Mouse (Mus musculus) lung, postnatal 0 days (tissue): ENCODE results near the gene Gpr152. TPM values are rescaled to one million over a fixed set of nuclear protein-coding genes. Genes with fewer than 3 reads are reported as not detected.
"Not testable (repeated sequence)": the region's sequence is repeated elsewhere in the genome, so short reads cannot be mapped to it uniquely, and the experiment has no call there.

ENCODE experiments used
- ATAC-seq: fragments of 200-750 bp; cut with Nextera tagmentation; 2 replicates; pipeline ENCODE4 v1.8.0; 2017; ENCODE audit warnings: moderate library complexity
- DNase-seq: peaks from one replicate; pipeline ENCODE4 v3.0.0-alpha.2; 2016; ENCODE audit warnings: low spot score
- H3K27ac ChIP-seq: fragments of 300-500 bp; sonication (generic); 2 replicates; pipeline ENCODE4 v1.5.1; 2014; ENCODE audit warnings: antibody characterized with exemption, mild to moderate bottlenecking, low read length, mixed read lengths
- H3K27me3 ChIP-seq: fragments of 300-500 bp; sonication (generic); replicated peaks from 2 replicates; pipeline ENCODE4 v1.6.1; 2014; ENCODE audit warnings: low read length, mixed read lengths; ENCODE audit not compliant: insufficient read depth
- H3K36me3 ChIP-seq: fragments of 300-500 bp; sonication (generic); 2 replicates; pipeline ENCODE4 v1.6.1; 2014; ENCODE audit warnings: low read length, mixed read lengths; ENCODE audit not compliant: insufficient read depth
- H3K4me1 ChIP-seq: fragments of 300-500 bp; sonication (generic); 2 replicates; pipeline ENCODE4 v1.6.1; 2014; ENCODE audit warnings: antibody characterized with exemption, low read depth, low read length, mixed read lengths; ENCODE audit not compliant: insufficient read depth
- H3K4me2 ChIP-seq: fragments of 300-500 bp; sonication (generic); replicated peaks from 2 replicates; pipeline ENCODE4 v1.6.1; 2014; ENCODE audit warnings: low read depth, mild to moderate bottlenecking, low read length, moderate library complexity, mixed read lengths
- H3K4me3 ChIP-seq: fragments of 300-500 bp; sonication (generic); 2 replicates; pipeline ENCODE4 v1.5.1; 2014; ENCODE audit warnings: low read depth, low read length
- H3K9ac ChIP-seq: fragments of 300-500 bp; sonication (generic); replicated peaks from 2 replicates; pipeline ENCODE4 v1.6.1; 2014; ENCODE audit warnings: low read depth, mild to moderate bottlenecking
- H3K9me3 ChIP-seq: fragments of 300-500 bp; sonication (generic); 2 replicates; pipeline ENCODE4 v1.6.1; 2016; ENCODE audit warnings: low read length, mixed read lengths
- CTCF ChIP-seq: IDR thresholded peaks from 2 replicates; pipeline ENCODE4 v1.5.1; 2016; ENCODE audit warnings: antibody characterized with exemption, mild to moderate bottlenecking
- EP300 ChIP-seq: IDR thresholded peaks from 2 replicates; pipeline ENCODE4 v1.6.1; 2016; ENCODE audit warnings: antibody characterized with exemption, mild to moderate bottlenecking, control low read depth
- WGBS: fragments of 180-500 bp; shearing (Covaris S2); extraction: QIAGEN DNeasy Blood & Tissue Kit; methylation state at CpG from one replicate; pipeline ENCODE4 v1.1.7; 2014; 5-methylcytosine and 5-hydroxymethylcytosine counted together
- polyA plus RNA-seq: library from polyadenylated mRNA; unstranded; fragments of >200 nt; fragmentation: Nextera tagmentation; extraction: Ambion mirVana; gene quantifications from 2 replicates; pipeline ENCODE4 v1.2.1, GENCODE M21; 2015

Gpr152 gene
- polyA plus RNA-seq, 1 experiment from 2014 or later: not detected

GRCm38 (mm10) chr19:4131075-4131474 is 8.5 kb upstream of the Gpr152 start:
- H3K36me3 ChIP-seq: peaks cover 23% of the 10 kb centered on the region; the same call in 1 of the 2 replicates
- H3K4me2 ChIP-seq: no peak overlapping the region
- no peak overlapping the region for H3K9ac ChIP-seq
- no peak for DNase-seq
- no peak overlapping the region for H3K27ac ChIP-seq
- H3K9me3 ChIP-seq: no peaks in the 10 kb centered on the region
- H3K4me1 ChIP-seq: peaks cover 5% of the 10 kb centered on the region
- 90% methylated on average over 5 of the region's 5 CpGs for WGBS
- no peak for ATAC-seq
- H3K4me3 ChIP-seq: no peak overlapping the region
- H3K27me3 ChIP-seq: no peaks in the 10 kb centered on the region
- TF ChIP-seq CTCF (no peak), EP300 (no peak)

DNA sequence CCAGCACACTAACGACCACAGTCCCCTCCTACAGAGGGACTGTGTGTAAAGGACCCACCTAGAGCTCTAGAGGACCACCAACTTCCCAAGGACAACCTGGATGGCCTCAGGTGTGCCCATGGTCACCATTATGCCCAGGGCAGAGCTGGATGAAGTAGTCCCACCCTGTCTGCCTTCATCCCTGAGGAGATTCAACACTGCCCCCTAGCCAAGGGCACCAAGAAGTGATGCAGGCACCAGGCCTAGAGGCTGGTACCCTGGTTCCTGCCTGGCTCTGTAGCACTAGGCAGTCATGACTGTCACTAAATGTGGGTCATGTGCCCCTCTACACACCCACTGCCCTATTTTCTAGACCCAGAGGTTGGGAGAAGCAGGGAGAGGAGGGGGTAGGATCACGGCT is 7.8 kb upstream of the Gpr152 start:
- TF ChIP-seq CTCF (peak; percentile 30; the same call in 1 of the 2 replicates), EP300 (no peak)
- Histone ChIP-seq H3K4me1 (peaks cover 3% of the 10 kb centered on the region), H3K4me2 (no peak overlapping the region), H3K27ac (no peak overlapping the region), H3K4me3 (no peak overlapping the region), H3K36me3 (peaks cover 23% of the 10 kb centered on the region; the same call in 1 of the 2 replicates), H3K9me3 (no peaks in the 10 kb centered on the region), H3K9ac (no peak overlapping the region), H3K27me3 (no peaks in the 10 kb centered on the region)
- no peak for DNase-seq
- WGBS: 87% methylated on average over 2 of the region's 2 CpGs
- ATAC-seq: no peak

- TF ChIP-seq EP300: no peak
- no peak for TF ChIP-seq CTCF
- ATAC-seq (no peak), DNase-seq (no peak)
- H3K4me2 ChIP-seq: no peak overlapping the region
- no peak overlapping the region for H3K9ac ChIP-seq
- no peaks in the 10 kb centered on the region for H3K9me3 ChIP-seq
- WGBS: 78% methylated on average over 4 of the region's 4 CpGs
- H3K36me3 ChIP-seq: peaks cover 17% of the 10 kb centered on the region; the same call in 1 of the 2 replicates
- no peaks in the 10 kb centered on the region for H3K4me1 ChIP-seq
- no peak overlapping the region for H3K4me3 ChIP-seq
- H3K27me3 ChIP-seq: no peaks in the 10 kb centered on the region
- H3K27ac ChIP-seq: no peak overlapping the region
Observed at GRCm38 (mm10) chr19:4134354-4134753, 5.2 kb upstream of the Gpr152 start.

- WGBS: 77% methylated on average over 6 of the region's 6 CpGs
- DNase-seq, ATAC-seq, H3K9ac ChIP-seq, H3K27ac ChIP-seq, H3K4me1 ChIP-seq, H3K27me3 ChIP-seq, H3K4me3 ChIP-seq, H3K4me2 ChIP-seq, H3K9me3 ChIP-seq: not testable (repeated sequence)
- peaks cover 14% of the 10 kb centered on the region; the same call in 1 of the 2 replicates for H3K36me3 ChIP-seq
Observed at GRCm38 (mm10) chr19:4135229-4135962, 4.2 kb upstream of the Gpr152 start.

DNA sequence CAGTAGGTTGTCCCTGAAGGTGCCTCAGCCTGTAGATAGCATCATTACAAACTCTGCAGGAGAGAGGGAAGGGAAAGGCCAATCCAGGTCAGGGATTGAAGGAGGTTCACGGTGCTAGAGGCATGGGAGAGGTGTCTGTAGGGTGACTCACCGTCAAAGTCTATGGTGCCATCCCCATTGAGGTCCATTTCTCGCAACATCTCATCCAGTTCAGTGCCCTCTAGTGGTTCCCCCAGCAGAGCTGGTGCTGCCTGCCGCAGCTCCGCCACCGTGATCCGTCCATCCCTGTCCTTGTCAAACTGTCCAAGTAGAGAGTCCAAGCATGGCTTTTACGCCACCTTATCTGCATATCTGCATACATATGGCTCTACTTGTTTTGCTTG is 3.6 kb upstream of the Gpr152 start:
- not testable (repeated sequence) for DNase-seq, H3K4me1 ChIP-seq, H3K27me3 ChIP-seq, H3K4me2 ChIP-seq, H3K4me3 ChIP-seq, H3K9me3 ChIP-seq, H3K27ac ChIP-seq, H3K9ac ChIP-seq
- peak; percentile 54; the same call in 1 of the 2 replicates for ATAC-seq
- 20% methylated on average over 7 of the region's 8 CpGs for WGBS
- peaks cover 14% of the 10 kb centered on the region; the same call in 1 of the 2 replicates for H3K36me3 ChIP-seq
- TF ChIP-seq CTCF: peak; percentile 61

- ATAC-seq: no peak
- Histone ChIP-seq H3K36me3 (peaks cover 9% of the 10 kb centered on the region; the same call in 1 of the 2 replicates), H3K9me3 (no peaks in the 10 kb centered on the region), H3K27ac (no peak overlapping the region), H3K4me2 (no peak overlapping the region), H3K9ac (no peak overlapping the region), H3K27me3 (no peaks in the 10 kb centered on the region), H3K4me1 (no peaks in the 10 kb centered on the region), H3K4me3 (no peak overlapping the region)
- no peak for DNase-seq
- TF ChIP-seq EP300 (no peak), CTCF (peak; percentile 37)
- WGBS: 76% methylated on average over 5 of the region's 5 CpGs
Observed at GRCm38 (mm10) chr19:4136463-4136862, 3.1 kb upstream of the Gpr152 start.
